Mouse (Mus musculus) megakaryocyte, adult 5-6 weeks (primary cell): Measurements from ENCODE around the gene Mgat4a. TPM values are rescaled to one million over a fixed set of nuclear protein-coding genes. Genes with fewer than 3 reads are reported as not detected.

ENCODE experiments used
- ATAC-seq: 2 replicates; pipeline ENCODE4 v1.8.0; 2016; ENCODE audit warnings: mild to moderate bottlenecking, inconsistent platforms; ENCODE audit not compliant: poor library complexity, severe bottlenecking
- total RNA-seq, 2 experiments: library from RNA; stranded (forward) in 1 of 2; stranded (reverse) in 1 of 2; fragments of 153-499, 151-499 nt in 1 of 2; fragments of 221-1000, 200-1000 nt in 1 of 2; gene quantifications; 2 replicates each; pipeline versions ENCODE4 v1.2.3 to v1.2.4; 2015 to 2017

The Mgat4a gene
- total RNA-seq, 2 experiments from 2014 or later: 3.5 to 5.5 TPM

DNA sequence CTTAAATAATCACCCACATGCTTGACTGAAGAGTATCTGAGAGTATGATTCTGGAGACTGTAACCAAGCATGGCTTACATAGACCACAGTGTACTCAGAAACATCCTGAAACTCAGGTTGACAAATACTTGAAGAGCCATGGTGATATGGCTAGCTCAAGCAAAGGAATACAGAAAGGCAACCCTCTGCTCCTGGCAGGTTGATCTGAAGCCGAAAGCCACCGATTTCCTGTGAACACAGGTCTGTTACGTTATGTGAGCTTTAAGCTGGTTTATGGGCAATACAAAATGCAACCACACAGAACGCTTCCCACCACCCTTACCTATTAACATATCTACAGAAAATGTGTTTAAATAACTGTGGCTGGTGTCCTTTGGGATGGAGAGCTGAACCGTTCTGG lies 71.8 kb downstream of the Mgat4a start:
- ATAC-seq: no peak

DNA sequence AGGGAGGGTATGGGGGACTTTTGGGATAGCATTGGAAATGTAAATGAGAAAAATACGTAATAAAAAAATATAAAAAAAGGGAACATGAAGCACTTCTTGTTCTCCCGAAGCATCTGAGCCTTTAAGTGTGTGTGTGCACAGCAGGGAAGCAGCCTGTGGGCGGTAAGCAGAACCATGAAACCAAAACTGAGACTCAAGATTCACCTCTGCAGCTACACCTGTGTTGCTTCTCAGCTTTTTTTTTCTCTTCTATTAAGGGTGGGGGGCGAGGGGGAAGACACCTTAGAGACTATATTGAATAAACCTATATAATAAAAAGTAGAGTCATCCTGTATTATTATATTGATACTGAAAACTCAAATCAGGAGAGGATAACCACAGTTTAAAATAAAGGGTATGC lies 73.0 kb downstream of the Mgat4a start:
- no peak for ATAC-seq

DNA sequence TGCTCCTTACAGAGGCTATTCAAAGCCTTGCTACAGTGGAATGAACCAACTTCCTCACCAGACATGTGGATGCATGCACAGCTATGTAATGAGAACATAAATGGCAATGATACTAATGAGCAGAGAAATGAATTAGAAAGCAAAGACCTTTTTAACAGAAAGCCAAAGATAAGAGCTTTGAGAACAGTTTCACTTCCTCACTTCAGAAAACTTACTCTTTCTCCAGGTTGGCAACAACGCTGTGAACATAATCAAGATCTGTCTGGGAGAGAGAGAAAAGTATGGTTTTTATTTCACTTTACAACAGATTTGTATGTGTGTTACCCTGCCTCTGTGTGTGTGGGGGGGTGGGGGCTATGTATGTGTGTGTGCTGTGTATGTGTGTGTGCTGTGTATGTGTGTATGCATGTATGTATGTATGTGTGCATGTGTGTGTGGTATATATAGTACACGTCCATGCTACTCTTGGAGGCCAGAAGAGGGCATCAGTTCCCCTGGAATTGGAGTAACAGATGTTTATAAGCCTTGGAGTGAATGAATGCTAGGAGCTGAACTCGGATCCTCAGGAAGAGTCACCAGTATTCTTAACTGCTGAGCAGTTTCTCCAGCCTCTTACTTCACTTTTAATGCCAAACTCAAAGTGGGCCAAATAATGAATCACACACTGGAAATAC lies 74.4 kb downstream of the Mgat4a start:
- ATAC-seq: no peak

DNA sequence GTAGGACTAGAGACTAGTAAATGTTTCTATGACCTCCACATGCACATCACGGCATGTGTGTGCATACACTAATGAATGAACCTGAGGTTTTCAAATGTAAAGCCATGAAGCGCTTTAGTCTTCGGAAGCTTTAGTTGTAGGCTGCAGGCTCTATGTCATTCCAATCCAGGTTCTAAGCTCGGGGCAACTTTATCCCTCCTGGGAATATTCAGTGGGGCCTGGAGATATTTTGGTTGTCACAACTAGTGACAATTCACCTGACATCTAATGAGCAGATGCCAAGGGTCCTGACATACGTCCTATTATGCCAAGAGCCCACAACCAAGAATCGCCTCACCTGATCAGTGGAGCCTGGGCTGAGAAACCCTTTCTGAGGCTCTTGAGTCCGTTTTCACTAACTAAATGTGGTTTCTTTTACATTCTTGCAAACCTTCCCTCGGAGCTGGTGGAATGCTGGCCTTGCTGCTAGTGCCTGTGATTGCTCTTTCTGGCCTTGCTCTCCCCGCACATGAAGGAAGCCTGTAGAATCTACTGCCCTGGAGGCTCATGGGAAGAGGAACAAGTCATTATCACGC lies 75.9 kb downstream of the Mgat4a start:
- no peak for ATAC-seq

DNA sequence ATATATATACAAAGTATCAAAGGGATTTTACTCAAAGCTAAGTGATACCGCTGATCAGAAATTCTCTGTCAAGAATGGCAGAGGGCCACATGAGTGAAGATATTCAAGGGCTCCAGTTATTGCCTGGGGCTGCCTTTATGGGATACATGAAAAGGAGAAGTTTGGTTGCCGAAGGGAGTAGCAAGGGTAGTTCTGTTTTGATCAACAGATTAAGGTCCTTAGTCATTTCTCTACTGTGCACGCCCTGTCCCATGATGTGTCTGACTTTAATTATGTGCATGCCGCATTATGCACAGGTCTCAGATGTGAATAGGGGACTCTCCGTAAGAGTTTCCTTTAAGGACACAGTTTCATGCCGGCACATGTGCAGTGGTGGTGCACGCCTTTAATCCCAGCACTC lies 83.3 kb downstream of the Mgat4a start:
- no peak for ATAC-seq

DNA sequence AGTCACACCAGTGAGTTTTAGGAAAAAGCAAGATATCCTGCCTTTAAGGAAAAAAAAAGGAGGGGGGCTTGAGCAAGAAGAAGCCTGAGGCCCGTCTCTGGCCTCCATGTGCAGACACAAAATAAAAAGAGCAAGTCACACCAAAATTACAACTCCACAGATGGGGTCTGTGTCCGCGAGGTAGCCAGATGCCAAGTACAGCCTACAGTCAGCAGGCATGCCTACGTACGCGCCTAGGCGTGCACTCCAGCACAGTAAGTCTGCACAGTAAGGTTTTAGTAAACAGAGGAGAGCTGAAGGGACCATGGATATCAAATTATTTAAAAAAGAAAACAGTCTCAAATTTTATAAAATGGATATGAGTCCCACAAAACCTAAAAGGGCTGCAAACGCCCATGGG lies 89.5 kb downstream of the Mgat4a start:
- ATAC-seq: no peak

DNA sequence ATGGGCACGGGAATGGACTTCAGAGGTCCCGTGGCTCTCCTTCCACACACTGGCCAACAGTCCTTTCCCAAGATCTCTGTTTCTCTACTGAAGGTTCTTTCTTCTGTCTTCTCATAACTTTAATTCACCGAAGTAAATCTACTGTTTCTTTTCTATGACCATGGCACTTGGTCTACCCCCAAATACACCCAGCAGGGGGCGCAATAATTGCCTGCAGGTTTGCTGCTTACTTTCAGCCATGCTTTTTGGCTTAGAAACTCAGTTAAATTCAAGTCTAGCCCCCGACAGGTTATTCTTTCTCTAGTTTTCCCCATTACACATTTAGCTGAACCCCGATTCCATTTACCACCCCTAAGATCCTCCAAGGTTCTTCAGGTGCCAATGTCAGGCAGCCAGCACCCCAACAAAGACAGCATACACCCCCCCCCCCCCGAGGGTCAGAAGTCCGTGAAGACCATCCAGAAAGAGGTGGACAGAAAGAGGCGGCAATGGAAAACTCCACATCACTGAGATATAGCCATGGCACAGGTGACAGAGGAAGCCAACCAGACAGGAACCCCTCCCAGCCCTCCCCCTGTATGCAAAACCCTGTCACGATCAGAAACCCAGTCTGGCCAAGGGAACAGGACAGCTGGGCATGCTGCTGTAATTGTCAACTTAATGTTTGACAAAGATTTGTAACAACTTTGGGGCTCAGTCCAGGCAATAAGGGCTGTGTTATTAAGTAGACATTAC lies 92.3 kb downstream of the Mgat4a start:
- ATAC-seq: no peak

DNA sequence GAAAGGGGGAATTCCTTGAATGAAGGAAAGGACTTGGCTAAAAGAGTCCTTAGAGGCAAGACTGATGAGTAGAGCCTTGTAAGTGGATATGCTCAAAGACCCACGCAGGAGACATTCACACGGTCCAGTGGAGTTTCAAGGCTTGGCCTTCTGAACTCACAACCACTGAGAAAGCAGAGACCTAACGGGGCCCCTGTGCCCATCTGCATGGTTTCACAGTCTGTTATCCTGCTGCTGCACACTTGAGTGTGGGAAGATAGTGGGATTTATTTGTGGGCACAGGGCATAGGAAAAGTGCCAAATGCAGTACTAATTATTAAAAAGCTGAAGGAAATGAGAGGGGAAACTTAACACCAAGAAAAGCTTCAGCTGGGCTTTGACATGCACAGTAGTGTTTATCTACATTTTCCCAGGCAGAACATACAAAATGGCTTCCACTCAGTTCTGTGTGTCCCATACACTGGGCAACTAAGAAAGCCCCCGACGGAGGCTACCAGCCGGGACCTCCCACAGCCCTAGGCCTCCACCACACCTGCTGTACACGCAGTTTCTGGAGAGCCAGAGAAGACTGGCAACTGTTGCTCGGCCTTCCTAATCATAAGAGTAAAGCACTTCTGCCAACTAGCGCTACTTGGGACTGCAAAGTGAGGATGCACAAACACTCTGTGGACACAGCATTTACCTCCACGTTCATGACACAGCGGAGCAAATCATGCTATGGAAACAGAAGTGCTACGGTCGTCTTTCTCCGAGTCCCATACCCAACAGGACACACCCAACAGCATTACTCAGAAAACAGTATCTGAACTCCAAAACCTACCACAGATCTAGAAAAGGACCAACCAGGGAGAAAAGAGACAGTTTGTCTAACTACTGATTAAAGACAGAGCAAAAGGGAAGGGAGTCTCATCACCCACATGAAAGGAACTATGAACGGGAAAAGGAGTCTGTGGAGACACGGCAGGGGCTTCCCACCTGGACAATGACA lies 97.7 kb downstream of the Mgat4a start:
- ATAC-seq: no peak

DNA sequence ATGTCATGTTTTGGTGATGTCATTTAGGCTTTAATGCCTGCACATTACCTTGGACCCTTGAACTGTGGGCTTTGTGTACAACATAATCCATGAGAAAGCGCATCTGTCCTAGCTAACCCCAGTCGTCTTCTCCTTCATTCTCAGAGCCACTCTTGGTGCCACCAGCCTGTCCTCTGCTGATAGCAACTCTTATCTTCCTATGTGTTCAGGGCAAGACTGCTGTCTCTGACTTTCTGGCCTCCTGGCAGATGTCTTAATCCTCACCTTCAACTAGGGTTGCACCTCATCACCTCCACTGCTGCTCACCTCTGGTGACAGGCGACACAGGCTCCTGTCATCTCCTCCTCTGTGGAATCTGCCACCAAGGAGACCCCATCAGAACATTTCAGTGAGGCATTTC lies 104.4 kb downstream of the Mgat4a start:
- ATAC-seq: no peak

DNA sequence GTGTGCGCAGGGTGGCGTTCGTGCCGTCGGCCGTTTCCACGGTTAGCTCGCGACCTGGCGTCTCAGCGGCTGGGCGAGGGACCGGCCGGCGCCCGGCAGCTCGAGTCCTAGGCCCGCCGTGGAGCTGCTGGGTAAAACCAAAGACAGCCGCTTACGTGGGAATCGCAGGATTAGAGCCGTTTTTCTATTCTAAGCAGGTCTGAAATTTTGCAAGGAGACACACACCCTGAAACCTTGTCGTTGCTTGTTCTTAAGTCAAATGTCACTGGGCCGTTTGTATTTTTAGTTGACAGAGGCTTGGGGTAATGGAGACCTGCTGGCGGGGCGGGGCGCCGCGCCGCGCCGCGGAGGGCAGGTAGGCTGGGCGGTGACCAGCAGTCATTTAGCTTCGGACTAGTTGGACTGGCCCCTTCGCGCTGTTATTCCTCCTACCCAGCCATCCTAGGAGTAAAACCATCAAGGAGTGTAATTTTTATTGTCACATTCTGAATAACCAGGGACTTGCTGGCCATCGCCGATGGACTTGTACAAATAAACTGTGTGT lies 110.4 kb downstream of the Mgat4a start:
- peak; percentile 36; the same call in 1 of the 2 replicates for ATAC-seq

DNA sequence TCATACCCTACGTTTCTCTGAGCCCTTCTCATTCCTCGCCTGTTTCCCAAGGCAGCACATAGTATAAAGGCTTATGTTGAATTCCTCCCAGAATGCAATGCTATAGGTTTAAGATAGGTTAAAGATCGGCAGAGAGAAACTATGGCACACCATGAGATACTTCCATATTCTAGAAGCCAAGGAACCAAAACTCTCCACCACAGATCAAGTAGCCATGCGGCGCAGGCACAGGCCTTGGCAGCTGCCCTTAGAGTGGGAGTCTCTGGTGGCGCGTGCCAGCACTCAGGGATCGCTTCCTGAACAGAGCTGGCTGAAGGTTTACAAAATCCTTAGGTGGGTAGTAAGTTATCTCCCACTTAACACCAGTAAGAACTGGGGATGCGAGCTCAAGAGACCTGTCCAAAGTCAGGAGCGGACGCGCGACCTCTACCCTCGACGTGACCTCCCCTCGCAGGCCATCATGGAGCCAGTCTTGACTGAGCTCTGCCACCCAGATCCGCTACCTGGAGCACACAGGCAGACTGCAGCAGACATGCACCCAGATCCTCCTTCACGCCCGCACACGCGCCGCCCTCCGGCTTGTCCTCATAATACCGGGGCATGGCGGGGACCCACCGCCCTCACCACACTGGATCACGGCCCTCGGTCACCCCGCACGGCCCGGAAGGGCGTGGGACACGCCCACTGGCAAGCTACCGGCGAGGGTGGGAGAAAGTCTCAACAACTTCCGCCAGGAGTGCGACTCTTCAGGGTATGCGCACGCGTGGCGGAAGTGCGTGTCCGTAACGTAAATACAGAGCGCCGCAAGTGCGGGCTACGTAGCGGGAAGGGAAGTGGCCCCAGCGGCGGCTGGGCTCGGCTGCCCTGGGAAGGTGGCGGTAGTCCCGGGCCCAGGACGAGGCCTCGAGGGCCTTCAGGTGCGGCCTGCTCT lies 111.2 kb downstream of the Mgat4a start, which contains the start of the genes Coa5 and Unc50:
Coa5 (minus strand) TSS at position 738 of the 931 bp plus-strand sequence.
Unc50 (plus strand) TSS at position 774 of the 931 bp plus-strand sequence.
- ATAC-seq: peak; percentile 96

DNA sequence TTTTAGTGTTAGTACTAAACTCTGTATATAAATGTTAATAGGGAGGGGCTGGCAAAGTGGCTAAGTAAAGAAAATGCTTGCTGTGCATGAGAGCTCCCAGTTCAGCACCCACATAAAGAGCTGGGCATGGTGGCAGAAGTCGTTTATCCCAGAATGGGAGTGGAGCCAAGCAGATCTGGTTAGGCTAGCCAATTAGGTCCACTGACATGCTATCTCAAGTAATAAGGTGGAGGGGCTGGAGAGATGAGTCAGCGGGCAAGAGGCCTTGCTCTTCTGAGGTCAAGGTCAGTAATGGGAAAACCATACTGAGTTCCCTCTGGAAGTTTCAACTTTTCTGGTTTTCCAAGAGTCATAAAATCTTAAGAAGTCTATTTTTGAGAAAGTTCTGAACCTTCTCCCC lies 111.9 kb downstream of the Mgat4a start:
- ATAC-seq: no peak

DNA sequence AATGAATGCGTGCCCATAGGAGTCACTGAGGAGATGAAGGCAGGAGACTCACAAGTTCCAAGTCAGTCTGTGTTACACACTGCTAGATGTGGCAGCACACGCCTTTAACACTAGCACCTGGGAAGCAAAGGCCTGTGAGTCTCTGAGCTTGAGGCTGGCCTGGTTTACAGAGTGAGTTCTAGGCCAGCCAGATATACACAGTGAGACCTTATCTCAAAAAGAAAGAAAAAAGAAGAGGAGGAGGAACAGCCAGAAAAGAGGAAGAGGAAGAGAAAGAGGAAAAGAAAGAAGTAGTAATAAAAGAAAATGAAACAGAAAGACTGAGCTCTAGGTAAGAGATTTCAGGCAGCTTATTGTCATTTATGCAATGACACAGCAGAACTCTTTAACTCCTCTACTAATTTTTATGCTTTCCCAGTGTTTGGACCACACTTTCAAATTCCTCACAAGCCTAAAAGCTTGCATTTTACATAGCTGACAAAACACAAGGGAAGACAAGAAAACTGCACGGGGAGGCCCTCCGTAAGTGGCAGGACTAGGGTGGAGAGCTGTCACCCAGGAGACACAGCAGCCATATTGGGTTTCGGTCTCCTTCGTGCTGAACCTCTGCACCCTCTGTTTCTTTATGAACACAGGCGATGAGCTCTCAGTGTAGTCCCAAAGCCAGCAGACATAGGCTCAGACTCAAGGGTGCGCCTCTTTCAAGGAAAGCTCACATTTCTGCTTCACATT lies 113.5 kb downstream of the Mgat4a start:
- no peak for ATAC-seq

DNA sequence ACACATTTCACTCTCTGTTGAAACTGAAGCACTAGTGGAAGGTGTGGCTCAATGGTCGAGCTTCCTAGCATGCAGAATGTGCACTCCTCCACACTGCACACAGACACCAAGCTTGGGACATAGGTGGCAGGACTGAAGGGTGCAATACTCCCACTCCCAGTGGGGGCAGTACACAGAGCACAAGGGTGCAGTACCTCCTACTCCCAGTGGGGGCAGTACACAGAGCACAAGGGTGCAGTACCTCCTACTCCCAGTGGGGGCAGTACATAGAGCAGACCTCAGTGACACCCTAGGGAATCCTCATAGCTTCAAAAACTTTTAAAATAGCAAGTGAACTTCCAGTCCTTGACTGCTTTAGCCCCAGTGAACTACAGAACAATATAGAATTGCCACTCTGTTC lies 121.4 kb downstream of the Mgat4a start:
- peak; percentile 100 for ATAC-seq

DNA sequence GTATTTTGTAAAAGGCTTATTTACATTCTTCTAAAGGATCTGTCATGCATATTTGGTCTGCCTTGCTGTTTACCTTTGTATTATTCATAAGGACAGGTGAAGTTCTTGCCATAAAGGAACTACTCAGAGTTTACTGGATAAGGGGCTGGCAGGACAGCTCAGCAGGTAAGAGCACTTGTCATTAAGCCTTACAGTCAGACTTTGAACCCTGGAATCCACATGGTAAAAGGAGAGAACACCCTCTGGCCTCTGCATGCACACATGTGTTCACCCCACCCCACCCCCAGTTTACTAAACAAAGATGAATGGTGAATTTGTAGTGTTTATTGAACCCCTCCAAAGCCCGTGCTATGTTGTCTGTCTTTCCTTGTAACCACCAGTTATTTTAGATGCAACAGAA lies 125.4 kb downstream of the Mgat4a start:
- ATAC-seq: no peak

DNA sequence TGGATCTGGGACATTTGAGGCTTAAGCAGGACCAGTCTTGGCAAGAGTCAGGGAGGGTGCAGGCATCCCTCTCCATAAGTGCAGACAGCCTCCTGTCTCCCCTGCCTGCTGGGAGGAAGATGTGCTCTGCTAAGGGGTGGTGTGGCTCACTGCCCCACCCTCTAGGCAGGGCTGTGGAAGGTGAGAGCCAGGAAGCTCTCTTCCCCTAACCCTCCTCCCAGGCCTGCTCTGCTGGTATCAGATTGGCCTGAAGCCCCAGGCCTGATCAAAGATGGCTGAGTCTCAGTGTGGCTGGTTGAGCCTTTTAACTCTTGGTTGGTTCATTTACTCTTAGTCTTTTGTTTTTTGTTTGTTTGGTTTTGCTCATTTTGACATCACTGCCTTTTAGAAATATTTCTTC lies 131.2 kb downstream of the Mgat4a start:
- no peak for ATAC-seq

DNA sequence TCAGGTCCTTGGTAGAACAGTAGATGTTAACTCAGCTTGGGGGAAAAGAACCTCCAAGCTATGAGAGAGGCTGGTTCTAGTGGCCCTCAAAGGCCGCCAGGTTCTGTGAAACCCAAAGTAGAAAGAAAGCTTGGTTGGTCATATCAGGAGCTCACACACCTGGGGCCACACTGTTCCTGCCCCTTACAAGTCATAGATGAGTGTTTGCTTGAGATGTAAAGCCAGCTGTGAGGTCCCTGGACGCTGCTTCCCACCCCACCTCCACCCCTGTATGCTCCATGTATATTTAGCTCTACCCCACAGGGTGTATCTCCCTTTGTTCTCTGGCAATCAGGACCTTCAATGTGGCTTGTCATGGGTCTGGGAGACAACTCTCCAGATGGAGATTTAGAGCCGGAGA lies 132.1 kb downstream of the Mgat4a start:
- ATAC-seq: no peak

DNA sequence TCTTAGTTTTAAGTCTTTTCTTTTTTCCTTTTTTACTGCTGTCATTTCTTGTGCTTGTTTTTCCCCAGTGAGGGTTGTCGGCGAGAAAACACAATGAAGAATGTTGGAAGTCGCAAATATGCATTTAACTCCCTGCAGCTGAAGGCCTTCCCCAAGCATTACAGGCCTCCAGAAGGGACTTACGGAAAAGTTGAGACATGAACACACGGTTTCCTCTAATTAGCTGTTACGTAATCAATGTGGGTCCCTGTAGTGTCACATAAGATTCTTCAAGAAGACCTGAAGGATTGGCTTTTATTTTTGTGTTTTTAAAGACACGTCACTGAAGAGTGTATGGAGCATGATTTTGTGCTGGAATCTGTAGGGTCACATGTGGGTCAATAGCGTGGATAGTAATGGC lies 132.8 kb downstream of the Mgat4a start:
- no peak for ATAC-seq

DNA sequence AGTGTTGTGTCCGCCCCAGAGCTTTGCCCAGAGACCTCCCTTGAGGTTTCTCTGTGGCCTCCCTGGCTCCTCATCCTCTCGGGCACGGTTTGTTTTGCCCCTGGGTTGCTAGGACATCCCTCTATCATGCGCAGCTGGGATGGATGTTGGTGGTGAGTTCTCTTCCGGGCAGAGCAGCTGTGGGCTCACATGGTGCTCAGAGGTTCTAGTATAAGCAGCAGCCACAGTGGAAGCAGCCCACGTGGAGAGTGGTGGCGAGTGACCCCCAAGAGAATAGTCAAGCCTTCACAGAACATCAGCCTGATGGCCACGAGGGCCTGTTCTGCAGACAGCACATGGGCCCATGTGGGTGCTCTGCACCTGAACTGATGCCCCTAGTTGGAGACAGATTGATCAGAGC lies 133.6 kb downstream of the Mgat4a start:
- ATAC-seq: no peak
